Mouse (Mus musculus) hindlimb bud, embryonic 11.5 days (tissue): ENCODE data around the gene Vmn1r89.

Experiments used
- DNase-seq: peaks from one replicate; pipeline ENCODE4 v3.0.0-alpha.2; 2012; ENCODE audit warnings: low read depth, low spot score; ENCODE audit errors: extremely low spot score

Vmn1r89 gene

GRCm38 (mm10) chr7:13212720-13213119, at the start of gene Vmn1r89:
Gene Vmn1r89, plus strand, starts transcription at chr7:13213020.
- DNase-seq = no peak

DNA sequence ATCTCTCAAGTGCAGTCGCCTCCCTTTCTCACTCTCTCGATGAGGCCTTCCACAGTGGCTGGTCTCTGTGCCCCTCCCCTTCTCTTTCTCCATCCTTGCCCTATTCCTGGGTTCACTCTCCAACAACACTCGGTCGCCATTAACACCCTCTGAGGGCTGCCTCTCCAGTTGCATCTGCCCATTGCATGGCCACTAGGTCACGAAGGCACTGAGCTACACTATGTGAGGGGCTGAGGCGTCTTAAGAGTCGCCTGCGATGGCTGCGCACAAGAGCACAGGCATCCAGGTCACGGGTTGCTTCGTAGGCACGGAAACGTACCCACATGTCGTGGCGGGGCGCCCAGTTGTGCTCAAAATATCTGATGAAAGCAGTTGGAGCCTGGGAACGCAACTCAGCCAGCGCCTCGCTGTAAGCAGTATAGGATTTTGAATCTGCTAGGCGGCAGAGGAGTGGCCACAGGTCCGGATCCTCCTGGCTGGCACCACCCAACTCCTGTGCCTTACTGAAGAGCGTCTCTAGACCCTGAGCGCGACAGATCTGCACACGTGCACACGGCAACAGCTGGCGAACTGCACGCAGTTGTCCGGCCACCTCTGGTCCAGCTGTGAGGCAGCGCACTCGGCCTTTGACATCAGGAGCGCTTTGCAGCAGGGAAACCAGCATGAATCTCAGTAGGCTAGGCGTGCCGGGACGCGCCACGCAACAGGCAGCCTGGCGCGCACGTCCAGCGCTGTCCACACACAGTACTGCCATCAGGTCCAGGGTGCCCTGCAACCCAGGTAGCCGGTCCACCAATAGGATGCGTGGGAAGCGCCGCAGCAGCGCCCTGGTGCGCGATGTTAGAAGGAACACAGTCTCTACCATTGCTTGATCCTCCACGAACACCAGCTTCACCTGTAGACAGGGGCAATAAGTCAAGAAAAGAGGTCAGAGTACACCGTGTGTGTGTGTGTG, 48.2 kb downstream of the Vmn1r89 start:
- DNase-seq = no peak

DNA sequence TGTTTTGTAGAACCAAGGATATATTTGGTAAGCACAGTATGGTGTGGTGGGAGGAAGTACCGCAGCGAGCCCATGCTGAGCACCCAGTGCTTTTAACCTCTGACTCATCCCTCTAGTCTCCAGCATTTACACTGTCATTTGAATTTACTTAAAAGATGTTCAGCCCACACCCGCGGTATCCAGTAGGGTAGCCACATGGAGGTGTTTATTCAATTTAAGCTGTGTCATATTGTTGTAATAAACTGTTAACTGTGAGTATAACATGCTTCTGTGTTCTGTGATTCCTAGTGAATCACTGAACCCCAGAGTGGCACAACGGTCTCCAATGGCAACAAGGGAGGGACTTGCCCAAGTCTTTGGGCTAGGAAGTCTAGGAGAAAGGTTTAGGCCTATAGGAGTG, 51.0 kb downstream of the Vmn1r89 start:
- DNase-seq = no peak

GRCm38 (mm10) chr7:13264396-13264795, 51.6 kb downstream of the Vmn1r89 start:
- no peak for DNase-seq

- no peak for DNase-seq
Measured at GRCm38 (mm10) chr7:13268749-13269260, 56.0 kb downstream of the Vmn1r89 start.

- DNase-seq = no peak
Measured at GRCm38 (mm10) chr7:13269394-13269793, 56.6 kb downstream of the Vmn1r89 start.
